Mouse (Mus musculus): ENCODE results near the gene Dhcr24.

- TF ChIP-seq CTCF (IDR thresholded peaks at IDR 0.05; ENCODE audit: borderline replicate concordance, insufficient read depth, low read depth, low read length), result no peak
- no peak for TF ChIP-seq POLR2A (IDR thresholded peaks at IDR 0.05; ENCODE audit: borderline replicate concordance, insufficient read depth, low read length)
Observed at GRCm38 (mm10) chr4:106530113-106530482, 30.7 kb upstream of the Dhcr24 start.
